Mouse (Mus musculus) forebrain, embryonic 11.5 days (tissue): ENCODE data around the gene Adprhl1. TPM values are rescaled to one million over a fixed set of nuclear protein-coding genes. Genes with fewer than 3 reads are reported as not detected.

Experiments
- ATAC-seq: fragments of 200-750 bp; cut with Nextera tagmentation; replicated peaks from 2 replicates; pipeline ENCODE4 v1.8.0; 2017; ENCODE audit warnings: moderate TSS enrichment; ENCODE audit not compliant: low FRiP score
- DNase-seq: peaks from one replicate; pipeline ENCODE4 v3.0.0-alpha.2; 2017; ENCODE audit warnings: low spot score
- H3K27ac ChIP-seq: fragments of 300-500 bp; sonication (generic); 2 replicates; pipeline ENCODE4 v1.5.1; 2014; ENCODE audit warnings: low read depth, low read length
- H3K27me3 ChIP-seq: fragments of 300-500 bp; sonication (generic); 2 replicates; pipeline ENCODE4 v1.6.1; 2014; ENCODE audit warnings: mild to moderate bottlenecking, low read length, mixed read lengths; ENCODE audit not compliant: control insufficient read depth, insufficient read depth
- H3K36me3 ChIP-seq: fragments of 300-500 bp; sonication (generic); 2 replicates; pipeline ENCODE4 v1.6.1; 2014; ENCODE audit warnings: mild to moderate bottlenecking, low read length, moderate library complexity, mixed read lengths; ENCODE audit not compliant: control insufficient read depth, insufficient read depth
- H3K4me1 ChIP-seq: fragments of 300-500 bp; sonication (generic); replicated peaks from 2 replicates; pipeline ENCODE4 v1.6.1; 2014; ENCODE audit warnings: low read length, mixed read lengths; ENCODE audit not compliant: control insufficient read depth, insufficient read depth
- H3K4me2 ChIP-seq: fragments of 300-500 bp; sonication (generic); 2 replicates; pipeline ENCODE4 v1.6.1; 2014; ENCODE audit warnings: low read depth, mild to moderate bottlenecking, low read length, moderate library complexity, mixed read lengths; ENCODE audit not compliant: severe bottlenecking
- H3K4me3 ChIP-seq: fragments of 300-500 bp; sonication (generic); 2 replicates; pipeline ENCODE4 v1.5.1; 2014; ENCODE audit warnings: low read depth, low read length
- H3K9ac ChIP-seq: fragments of 300-500 bp; sonication (generic); 2 replicates; pipeline ENCODE4 v1.6.1; 2014; ENCODE audit warnings: low read length
- H3K9me3 ChIP-seq: fragments of 300-500 bp; sonication (generic); 2 replicates; pipeline ENCODE4 v1.6.1; 2016; ENCODE audit warnings: low read length, mixed read lengths; ENCODE audit not compliant: control insufficient read depth
- WGBS: fragments of 180-500 bp; shearing (Covaris S2); extraction: QIAGEN DNeasy Blood & Tissue Kit; methylation state at CpG from one replicate; pipeline ENCODE4 v1.1.7; 2014; 5-methylcytosine and 5-hydroxymethylcytosine counted together
- polyA plus RNA-seq: library from polyadenylated mRNA; unstranded; fragments of >200 nt; fragmentation: Nextera tagmentation; extraction: Ambion mirVana; gene quantifications from 2 replicates; pipeline ENCODE4 v1.2.1, GENCODE M21; 2014

The Adprhl1 gene
- polyA plus RNA-seq, 1 experiment from 2014 or later = not detected

DNA sequence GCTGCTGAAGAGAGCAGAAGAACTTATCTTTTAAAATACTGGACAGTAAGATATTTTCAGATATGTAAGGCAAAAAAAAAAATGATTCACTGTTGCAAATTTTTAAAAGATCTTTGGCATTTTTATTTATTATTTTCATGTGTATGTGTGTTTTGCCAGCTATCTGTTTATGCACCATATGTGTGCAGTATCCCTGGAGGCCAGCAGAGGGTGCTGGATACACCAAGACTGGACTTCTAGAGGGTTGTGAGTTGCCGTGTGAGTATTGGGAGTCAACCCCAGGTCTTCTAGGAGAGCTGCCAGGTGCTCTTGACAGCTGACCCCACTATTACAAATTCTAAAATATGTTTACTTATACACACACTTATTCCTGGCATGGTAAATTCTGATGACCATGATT is 29.2 kb upstream of the Adprhl1 start:
- H3K27ac ChIP-seq = no peak overlapping the region
- H3K4me3 ChIP-seq = no peak overlapping the region
- 83% methylated on average over 1 of the region's 1 CpGs for WGBS
- H3K36me3 ChIP-seq = no peaks in the 10 kb centered on the region
- no peak overlapping the region for H3K9ac ChIP-seq
- peak; percentile 44 for DNase-seq
- H3K4me1 ChIP-seq = no peaks in the 10 kb centered on the region
- H3K9me3 ChIP-seq = no peaks in the 10 kb centered on the region; the same call in 1 of the 2 replicates
- no peaks in the 10 kb centered on the region for H3K27me3 ChIP-seq
- ATAC-seq = no peak
- H3K4me2 ChIP-seq = no peak overlapping the region

- no peak overlapping the region for H3K27ac ChIP-seq
- H3K4me2 ChIP-seq = no peak overlapping the region
- H3K27me3 ChIP-seq = no peaks in the 10 kb centered on the region
- ATAC-seq = no peak
- H3K36me3 ChIP-seq = no peaks in the 10 kb centered on the region
- no peak overlapping the region for H3K9ac ChIP-seq
- H3K4me3 ChIP-seq = no peak overlapping the region
- peak; percentile 30 for DNase-seq
- H3K9me3 ChIP-seq = no peaks in the 10 kb centered on the region; the same call in 1 of the 2 replicates
- WGBS = 91% methylated on average over 5 of the region's 5 CpGs
- no peaks in the 10 kb centered on the region for H3K4me1 ChIP-seq
These were observed 23.0 kb upstream of the Adprhl1 start for GRCm38 (mm10) chr8:13276941-13277447.

- Histone ChIP-seq H3K9ac (no peak overlapping the region), H3K4me2 (no peak overlapping the region), H3K27ac (no peak overlapping the region), H3K9me3 (no peaks in the 10 kb centered on the region; the same call in 1 of the 2 replicates), H3K4me3 (no peak overlapping the region), H3K27me3 (no peaks in the 10 kb centered on the region), H3K4me1 (no peaks in the 10 kb centered on the region), H3K36me3 (no peaks in the 10 kb centered on the region; the same call in 1 of the 2 replicates)
- ATAC-seq (no peak), DNase-seq (no peak)
- 89% methylated on average over 5 of the region's 5 CpGs for WGBS
These were observed 18.9 kb upstream of the Adprhl1 start for GRCm38 (mm10) chr8:13272834-13273233.

GRCm38 (mm10) chr8:13267566-13267965 is 13.6 kb upstream of the Adprhl1 start:
- DNase-seq = no peak
- H3K4me1 ChIP-seq = no peaks in the 10 kb centered on the region
- no peak overlapping the region for H3K4me2 ChIP-seq
- H3K36me3 ChIP-seq = no peaks in the 10 kb centered on the region; the same call in 1 of the 2 replicates
- H3K27ac ChIP-seq = no peak overlapping the region
- H3K9ac ChIP-seq = no peak overlapping the region
- H3K27me3 ChIP-seq = no peaks in the 10 kb centered on the region
- H3K9me3 ChIP-seq = no peaks in the 10 kb centered on the region
- no peak overlapping the region for H3K4me3 ChIP-seq
- ATAC-seq = no peak
- WGBS = 90% methylated on average over 2 of the region's 2 CpGs

DNA sequence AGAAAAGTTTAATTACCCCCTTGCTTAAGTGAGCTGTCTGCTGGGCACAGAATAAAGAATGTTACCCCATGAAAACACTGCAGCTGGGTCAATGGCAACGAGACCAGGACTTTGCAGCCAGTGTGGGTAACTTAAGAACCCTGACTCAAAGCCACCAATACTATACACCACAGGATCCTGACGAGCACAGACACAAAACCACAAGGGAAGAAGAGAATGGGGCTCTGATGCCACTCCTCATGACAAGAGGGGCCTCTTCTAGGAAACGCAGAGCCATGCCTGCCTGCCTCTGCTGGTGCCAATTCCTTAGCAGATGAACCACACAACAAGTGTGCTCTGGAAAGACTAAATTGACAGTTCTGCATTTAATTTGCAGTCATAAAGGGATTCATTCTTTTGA is 9.4 kb upstream of the Adprhl1 start:
- WGBS = 71% methylated on average over 3 of the region's 3 CpGs
- no peak for ATAC-seq

DNA sequence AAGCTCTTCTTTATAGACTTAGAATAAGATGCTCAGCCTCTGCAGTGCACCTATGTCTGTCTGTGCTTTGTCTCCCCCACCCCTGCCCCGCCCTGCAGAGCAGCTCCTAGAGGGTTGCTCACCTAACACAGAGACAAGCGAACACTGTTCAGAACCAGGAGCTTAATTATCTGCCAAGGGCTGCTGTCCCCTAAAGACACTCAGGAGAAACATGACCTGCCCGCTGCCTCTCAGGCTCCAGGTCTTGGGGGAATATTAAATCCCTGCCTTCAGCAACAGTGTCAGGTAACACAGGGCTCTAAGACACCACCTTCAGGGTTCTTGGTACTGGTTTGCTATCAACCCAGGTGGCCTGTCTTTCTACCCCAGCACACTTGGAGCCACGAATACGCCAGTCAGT is 549 bp downstream of the Adprhl1 start:
- Histone ChIP-seq H3K27ac (no peak overlapping the region), H3K36me3 (no peaks in the 10 kb centered on the region), H3K4me3 (no peak overlapping the region), H3K4me1 (no peaks in the 10 kb centered on the region), H3K4me2 (no peak overlapping the region), H3K9me3 (no peaks in the 10 kb centered on the region), H3K9ac (no peak overlapping the region), H3K27me3 (no peaks in the 10 kb centered on the region)
- DNase-seq = no peak
- ATAC-seq = no peak
- WGBS = 80% methylated on average over 5 of the region's 5 CpGs

More for the DNA sequence above, 9.4 kb upstream of the Adprhl1 start:
- Histone ChIP-seq H3K4me1 (no peaks in the 10 kb centered on the region), H3K27ac (no peak overlapping the region), H3K27me3 (no peaks in the 10 kb centered on the region), H3K9ac (no peak overlapping the region), H3K36me3 (no peaks in the 10 kb centered on the region), H3K4me3 (no peak overlapping the region), H3K9me3 (no peaks in the 10 kb centered on the region), H3K4me2 (no peak overlapping the region)
- no peak for DNase-seq

DNA sequence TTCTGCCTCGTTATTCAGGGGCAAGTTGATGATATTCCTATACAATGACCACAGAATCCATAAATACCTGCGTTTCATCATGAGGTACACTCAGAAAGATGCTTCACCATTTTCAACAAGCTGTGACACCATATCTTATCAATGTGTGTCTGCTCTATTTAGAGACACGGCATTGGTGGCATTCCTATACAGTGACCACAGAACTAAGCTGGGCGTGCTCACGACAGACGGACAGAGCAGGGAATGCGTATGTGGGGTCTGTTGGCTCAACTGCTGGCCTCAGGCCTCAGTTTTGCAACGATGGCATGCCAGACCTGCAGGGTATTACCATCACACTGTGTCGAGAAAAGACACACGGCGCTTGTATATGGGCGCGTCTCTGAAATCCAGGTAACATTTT is 1.1 kb downstream of the Adprhl1 start:
- Histone ChIP-seq H3K4me1 (no peaks in the 10 kb centered on the region), H3K4me3 (no peak overlapping the region), H3K9ac (no peak overlapping the region), H3K27ac (no peak overlapping the region), H3K27me3 (no peaks in the 10 kb centered on the region), H3K36me3 (no peaks in the 10 kb centered on the region), H3K4me2 (no peak overlapping the region), H3K9me3 (no peaks in the 10 kb centered on the region)
- DNase-seq = no peak
- no peak for ATAC-seq
- 93% methylated on average over 13 of the region's 13 CpGs for WGBS

DNA sequence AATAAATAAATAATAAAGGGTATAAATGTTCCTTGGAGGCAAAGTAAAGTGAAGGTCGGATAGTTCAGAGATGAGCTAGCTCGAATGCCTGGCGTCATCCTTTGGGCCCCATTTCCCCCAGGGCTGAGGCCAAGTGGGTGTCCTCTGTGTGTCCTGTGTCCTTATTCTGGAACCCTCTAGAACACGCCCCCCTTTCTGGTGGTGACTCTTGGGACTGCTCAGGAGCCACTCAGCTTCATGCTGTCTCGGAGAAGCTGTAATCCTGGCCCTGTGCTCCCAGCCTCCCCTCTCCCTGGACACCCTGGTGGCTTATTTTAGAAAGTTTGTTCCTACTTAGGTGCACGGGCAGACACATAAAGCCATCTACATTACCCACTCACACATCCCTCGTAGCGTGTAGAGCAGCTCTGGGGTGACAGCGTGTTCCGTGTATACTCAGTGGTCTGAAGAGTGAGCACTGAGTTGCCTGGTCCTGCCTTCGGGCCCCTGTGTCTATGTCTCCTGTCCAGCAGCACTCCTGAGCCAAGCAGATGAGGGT is 9.6 kb downstream of the Adprhl1 start:
- Histone ChIP-seq H3K4me2 (no peak overlapping the region), H3K4me3 (no peak overlapping the region), H3K36me3 (no peaks in the 10 kb centered on the region), H3K4me1 (no peaks in the 10 kb centered on the region), H3K27ac (no peak overlapping the region), H3K9ac (no peak overlapping the region), H3K9me3 (no peaks in the 10 kb centered on the region; the same call in 1 of the 2 replicates), H3K27me3 (no peaks in the 10 kb centered on the region)
- no peak for DNase-seq
- ATAC-seq = no peak
- 88% methylated on average over 11 of the region's 11 CpGs for WGBS
